In the genomic region with DNA sequence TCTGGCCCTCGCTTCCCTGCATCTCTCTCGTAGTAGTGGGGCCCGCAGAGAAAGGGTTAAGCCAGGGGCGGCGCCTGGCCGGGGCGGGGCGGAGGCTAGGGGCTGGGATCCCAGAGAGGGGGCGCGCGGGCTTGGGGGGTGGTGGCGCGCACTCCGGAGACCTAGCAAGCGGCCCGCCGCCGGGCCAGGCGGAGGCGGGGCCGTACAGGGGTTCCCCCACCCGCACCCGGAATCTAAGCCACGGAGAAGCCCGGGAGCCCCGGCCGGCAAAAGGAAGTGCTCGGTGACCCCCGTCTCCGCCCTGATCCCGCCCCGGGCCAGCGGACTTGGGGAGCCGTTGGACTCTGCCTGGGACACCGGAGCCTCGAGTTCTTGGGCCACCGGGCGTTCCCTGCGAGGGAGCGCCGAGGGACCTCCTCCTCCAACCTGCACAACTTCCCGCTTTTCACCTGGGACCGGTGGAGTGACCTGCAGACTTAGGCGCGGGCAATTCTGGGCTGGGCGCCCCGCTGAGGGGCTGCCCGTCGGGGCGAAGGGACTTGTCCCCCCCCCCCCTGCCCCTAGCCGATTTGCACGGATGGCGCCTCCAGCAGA, we compare ENCODE assay signal across 8 mouse cellular contexts. TPM values are rescaled to one million over a fixed set of nuclear protein-coding genes. Genes with fewer than 3 reads are reported as not detected.
DNase-seq lines count a peak whose midpoint lies in the region; ATAC-seq lines count a peak whose summit lies in the region.

No protein-coding gene starts in this region.

- peak overlapping the region; percentile 75 for H3K9ac ChIP-seq in embryonic facial prominence, embryonic 14.5 days (ENCODE audit: low read depth, low read length)

- peak overlapping the region; percentile 93 for H3K4me2 ChIP-seq in embryonic facial prominence, embryonic 14.5 days (ENCODE audit: low read depth, low read length)

- H3K4me3 ChIP-seq in embryonic facial prominence, embryonic 14.5 days (ENCODE audit: low read depth, low read length) = peak overlapping the region; percentile 59
- H3K4me3 ChIP-seq in limb, embryonic 10.5 days = peak overlapping the region; percentile 80

- intact Hi-C loops in heart, postnatal 14 days (cut with DNase I) = no loop called here
- intact Hi-C loops in left cerebral cortex, postnatal 14 days (cut with DNase I) = no loop called here

- no peaks in the 10 kb centered on the region for H3K27me3 ChIP-seq in embryonic facial prominence, embryonic 14.5 days (replicated peaks; ENCODE audit: control insufficient read depth, insufficient read depth, low read length)
- no peaks in the 10 kb centered on the region for H3K27me3 ChIP-seq in limb, embryonic 10.5 days (ENCODE audit: low read depth, poor library complexity, severe bottlenecking)

- ATAC-seq in embryonic facial prominence, embryonic 14.5 days (ENCODE audit: low read depth) = peak; percentile 27; the same call in 1 of the 2 replicates

- DNase-seq in 3134 (ENCODE audit: extremely low read depth, insufficient read length, low spot score) = peak; percentile 73
- peak; percentile 89 for DNase-seq in Muller cell, postnatal 12 days (ENCODE audit: inconsistent ontology term)
- DNase-seq in embryonic facial prominence, embryonic 14.5 days (ENCODE audit: low spot score) = peak; percentile 89
- DNase-seq in heart, postnatal 14 days = peak; percentile 87 to 89
- peak; percentile 91 for DNase-seq in limb, embryonic 10.5 days (ENCODE audit: low spot score)
- peak; percentile 82 for DNase-seq in mesoderm, embryonic 11.5 days (ENCODE audit: low read depth, low spot score)
- peak; percentile 74 to 75 for DNase-seq in thymus, adult 18-20 months
- DNase-seq in left cerebral cortex, postnatal 14 days (ENCODE audit: low spot score in 2 of 2) = no peak

- H3K9me3 ChIP-seq in embryonic facial prominence, embryonic 14.5 days (ENCODE audit: control insufficient read depth, low read length) = no peaks in the 10 kb centered on the region
- H3K9me3 ChIP-seq in limb, embryonic 10.5 days (replicated peaks) = no peaks in the 10 kb centered on the region

- WGBS in embryonic facial prominence, embryonic 14.5 days = 0% methylated on average over 13 of the region's 53 CpGs
- under 1% methylated on average over 53 of the region's 53 CpGs for WGBS in limb, embryonic 10.5 days

- H3K4me1 ChIP-seq in embryonic facial prominence, embryonic 14.5 days (ENCODE audit: control insufficient read depth, insufficient read depth, low read length) = peaks cover 57% of the 10 kb centered on the region
- peaks cover 77% of the 10 kb centered on the region for H3K4me1 ChIP-seq in limb, embryonic 10.5 days

- H3K36me3 ChIP-seq in embryonic facial prominence, embryonic 14.5 days (ENCODE audit: control insufficient read depth, insufficient read depth, low read length) = peaks cover 24% of the 10 kb centered on the region
- peaks cover 33% of the 10 kb centered on the region for H3K36me3 ChIP-seq in limb, embryonic 10.5 days

- peak overlapping the region; percentile 67 for H3K27ac ChIP-seq in embryonic facial prominence, embryonic 14.5 days (replicated peaks; ENCODE audit: low read depth, low read length)
- peak overlapping the region; percentile 88 for H3K27ac ChIP-seq in limb, embryonic 10.5 days

RNA-seq across cellular contexts. Expression of gene Gjd3, which starts 22.4 kb away (rescaled TPM):
- polyA plus RNA-seq in embryonic facial prominence, embryonic 14.5 days (2014; fragmentation: Nextera tagmentation; extraction: Ambion mirVana) = 0.34 and 0.56 TPM in 2 replicates
- 1 to 10 TPM; 1.5 to 2.0 TPM for total RNA-seq in heart, postnatal 14 days (2021)
- 0.24 and 0.29 TPM in 2 replicates for polyA plus RNA-seq in limb, embryonic 10.5 days (2016; fragmentation: Nextera tagmentation; extraction: Ambion mirVana)
- total RNA-seq in left cerebral cortex, postnatal 14 days (2021) = 1 to 10 TPM; 2.8 to 3.1 TPM

RNA-seq across cellular contexts. Expression of gene Rara, which starts 32.8 kb away (rescaled TPM):
- 46.4 and 50.3 TPM in 2 replicates for polyA plus RNA-seq in embryonic facial prominence, embryonic 14.5 days (2014; fragmentation: Nextera tagmentation; extraction: Ambion mirVana)
- total RNA-seq in heart, postnatal 14 days (2021) = 10 to 100 TPM; 17.9 to 21.6 TPM
- 38.4 and 43.7 TPM in 2 replicates for polyA plus RNA-seq in limb, embryonic 10.5 days (2016; fragmentation: Nextera tagmentation; extraction: Ambion mirVana)
- total RNA-seq in left cerebral cortex, postnatal 14 days (2021) = 10 to 100 TPM; 14.6 to 15.1 TPM

RNA-seq across cellular contexts. Expression of gene Cdc6, which starts 52.8 kb away (rescaled TPM):
- 22.7 and 23.0 TPM in 2 replicates for polyA plus RNA-seq in embryonic facial prominence, embryonic 14.5 days (2014; fragmentation: Nextera tagmentation; extraction: Ambion mirVana)
- 1 to 10 TPM in 1 of 2 experiments, under 1 TPM in 1; 0.72 to 2.2 TPM for total RNA-seq in heart, postnatal 14 days (2021)
- polyA plus RNA-seq in limb, embryonic 10.5 days (2016; fragmentation: Nextera tagmentation; extraction: Ambion mirVana) = 69.9 and 79.5 TPM in 2 replicates
- total RNA-seq in left cerebral cortex, postnatal 14 days (2021) = under 1 TPM; 0.47 to 0.57 TPM

Comparison
In these comparisons a context has a peak if more than half of its experiments do, and no peak if none do; other contexts are left out.
1. DNase-seq: peak in 3134 (single experiment), Muller cell, postnatal 12 days (single experiment), embryonic facial prominence, embryonic 14.5 days (single experiment), heart, postnatal 14 days (2 of 2), limb, embryonic 10.5 days (single experiment), mesoderm, embryonic 11.5 days (single experiment) and thymus, adult 18-20 months (2 of 2); none in left cerebral cortex, postnatal 14 days (0 of 2).